Mouse (Mus musculus): ENCODE data around the gene Ghsr. TPM values are rescaled to one million over a fixed set of nuclear protein-coding genes. Genes with fewer than 3 reads are reported as not detected.

The Ghsr gene
- polyA plus RNA-seq, 1 experiment from 2014 or later, result 1.7 TPM

DNA sequence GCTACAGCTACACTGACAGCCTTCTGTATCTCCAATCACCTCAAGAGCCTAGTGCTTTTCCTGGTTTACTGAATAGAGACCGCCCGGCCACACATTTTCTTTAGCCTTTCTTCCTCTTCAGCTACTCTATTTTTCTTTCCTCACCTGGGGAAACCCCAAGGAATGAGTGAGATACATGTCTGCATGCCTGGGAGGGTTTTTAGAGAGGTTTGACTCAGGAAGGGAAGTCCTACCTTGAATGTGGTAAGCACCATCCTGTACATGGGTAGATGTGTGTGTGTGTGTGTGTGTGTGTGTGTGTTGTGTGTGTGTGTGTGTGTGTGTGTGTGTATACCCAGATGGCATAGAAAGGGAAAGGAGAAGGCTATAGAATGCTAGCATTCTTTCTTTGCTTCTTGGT lies 40.1 kb downstream of the Ghsr start:
- 94% methylated on average over 2 of the region's 2 CpGs for WGBS
- H3K9ac ChIP-seq (replicated peaks), result no peak overlapping the region
- H3K4me2 ChIP-seq, result no peak overlapping the region
- H3K4me3 ChIP-seq (replicated peaks), result no peak overlapping the region
- no peak for ATAC-seq (ENCODE audit: low FRiP score)
- no peaks in the 10 kb centered on the region for H3K27me3 ChIP-seq (replicated peaks)
- no peak overlapping the region for H3K27ac ChIP-seq (replicated peaks)
- no peaks in the 10 kb centered on the region for H3K4me1 ChIP-seq
- H3K9me3 ChIP-seq (replicated peaks), result no peaks in the 10 kb centered on the region
- H3K36me3 ChIP-seq, result no peaks in the 10 kb centered on the region

DNA sequence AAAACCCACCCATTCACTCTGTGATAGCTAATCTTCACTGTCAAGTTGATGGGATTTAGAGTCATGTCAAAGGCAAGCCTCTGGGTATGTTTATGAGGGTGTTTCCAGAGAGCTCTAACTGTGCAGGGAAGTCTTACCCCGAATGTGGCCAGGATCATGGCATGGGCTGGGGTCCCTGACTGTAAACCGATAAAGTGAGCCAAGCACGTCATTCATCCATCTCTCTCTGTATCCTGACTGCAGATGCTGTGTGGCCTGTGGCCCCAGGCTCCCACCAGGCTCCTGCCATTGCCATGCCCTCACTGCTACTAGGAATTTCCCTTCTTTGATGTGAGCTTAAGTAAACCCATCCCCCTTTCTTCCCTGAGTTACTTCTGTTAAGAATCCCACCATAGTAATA lies 42.4 kb downstream of the Ghsr start:
- Histone ChIP-seq H3K4me1 (no peaks in the 10 kb centered on the region), H3K27ac (replicated peaks) (no peak overlapping the region), H3K36me3 (no peaks in the 10 kb centered on the region), H3K9ac (replicated peaks) (no peak overlapping the region), H3K4me3 (replicated peaks) (no peak overlapping the region), H3K27me3 (replicated peaks) (no peaks in the 10 kb centered on the region), H3K9me3 (replicated peaks) (no peaks in the 10 kb centered on the region), H3K4me2 (no peak overlapping the region)
- no peak for ATAC-seq (ENCODE audit: low FRiP score)
- WGBS, result 74% methylated on average over 3 of the region's 3 CpGs

GRCm38 (mm10) chr3:27416786-27417185 lies 45.6 kb downstream of the Ghsr start:
- no peak overlapping the region for H3K4me2 ChIP-seq
- H3K36me3 ChIP-seq, result no peaks in the 10 kb centered on the region
- no peaks in the 10 kb centered on the region for H3K4me1 ChIP-seq
- 69% methylated on average over 10 of the region's 10 CpGs for WGBS
- H3K4me3 ChIP-seq (replicated peaks), result no peak overlapping the region
- ATAC-seq (ENCODE audit: low FRiP score), result no peak
- H3K27ac ChIP-seq (replicated peaks), result no peak overlapping the region
- no peaks in the 10 kb centered on the region for H3K9me3 ChIP-seq (replicated peaks)
- H3K9ac ChIP-seq (replicated peaks), result no peak overlapping the region
- no peaks in the 10 kb centered on the region for H3K27me3 ChIP-seq (replicated peaks)

DNA sequence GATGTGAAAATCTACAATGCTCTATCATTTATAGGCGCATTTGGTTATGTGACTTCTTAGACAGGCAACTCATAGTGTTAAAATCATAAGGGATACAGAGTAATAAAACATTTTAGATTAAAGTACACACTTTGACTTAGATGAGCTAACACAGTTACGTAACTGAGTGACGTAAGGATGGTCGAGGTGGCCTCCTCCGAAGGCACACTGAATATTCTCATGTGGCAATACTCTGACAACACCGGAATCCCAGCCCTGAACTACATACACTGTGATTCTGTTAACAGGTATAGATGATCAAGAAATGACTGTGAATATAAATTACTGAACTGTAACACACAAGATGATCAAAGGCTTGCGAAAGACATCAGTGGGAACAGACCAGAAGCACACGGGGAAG lies 47.5 kb downstream of the Ghsr start:
- H3K4me1 ChIP-seq, result no peaks in the 10 kb centered on the region
- 97% methylated on average over 8 of the region's 8 CpGs for WGBS
- H3K9me3 ChIP-seq (replicated peaks), result no peaks in the 10 kb centered on the region
- no peaks in the 10 kb centered on the region for H3K36me3 ChIP-seq
- no peak overlapping the region for H3K27ac ChIP-seq (replicated peaks)
- no peak overlapping the region for H3K4me2 ChIP-seq
- no peak overlapping the region for H3K9ac ChIP-seq (replicated peaks)
- H3K4me3 ChIP-seq (replicated peaks), result no peak overlapping the region
- H3K27me3 ChIP-seq (replicated peaks), result no peaks in the 10 kb centered on the region
- no peak for ATAC-seq (ENCODE audit: low FRiP score)

DNA sequence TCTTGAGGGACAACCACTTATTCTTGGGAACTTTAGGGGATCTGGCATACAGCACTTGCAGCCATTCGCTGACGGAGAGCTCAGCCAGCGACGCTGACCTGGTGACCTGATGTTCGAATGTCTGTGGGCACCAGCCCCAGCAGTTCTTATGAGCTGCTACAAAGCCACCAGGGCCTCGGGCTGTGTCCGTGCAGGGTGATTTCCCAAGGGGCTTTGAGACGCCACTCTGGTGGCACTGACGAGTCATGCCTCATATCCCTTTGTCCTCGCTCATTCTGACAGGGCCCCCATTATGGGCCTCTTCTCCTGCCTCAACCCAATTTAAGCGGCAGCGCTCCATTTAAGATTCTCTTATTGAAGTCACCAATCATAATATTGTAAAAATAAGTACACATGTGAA lies 50.8 kb downstream of the Ghsr start:
- WGBS, result 62% methylated on average over 12 of the region's 12 CpGs

DNA sequence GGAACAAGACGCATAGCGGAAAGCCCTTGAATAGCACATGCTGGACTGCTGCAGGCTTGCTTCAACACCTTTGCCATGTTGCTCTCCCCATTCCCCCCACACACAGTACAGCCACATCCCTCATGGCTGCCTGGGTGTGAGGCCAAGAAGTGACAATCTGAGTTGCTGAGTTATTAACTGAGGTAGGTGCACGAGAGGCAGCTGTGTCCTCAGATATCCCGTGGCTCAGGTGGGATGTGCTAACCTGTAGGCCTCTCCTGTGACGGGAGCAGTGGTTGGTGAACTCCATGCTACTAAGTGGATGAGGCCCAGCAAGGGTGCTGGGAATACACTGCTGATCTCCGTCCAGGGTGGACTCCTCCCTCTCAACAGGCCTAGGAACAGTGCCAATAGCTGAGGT lies 51.4 kb downstream of the Ghsr start:
- ATAC-seq (ENCODE audit: low FRiP score), result no peak
- H3K27me3 ChIP-seq (replicated peaks), result no peaks in the 10 kb centered on the region
- WGBS, result 87% methylated on average over 6 of the region's 6 CpGs
- H3K36me3 ChIP-seq, result no peaks in the 10 kb centered on the region
- H3K4me2 ChIP-seq, result no peak overlapping the region
- no peak overlapping the region for H3K9ac ChIP-seq (replicated peaks)
- H3K9me3 ChIP-seq (replicated peaks), result no peaks in the 10 kb centered on the region
- H3K4me1 ChIP-seq, result no peaks in the 10 kb centered on the region
- no peak overlapping the region for H3K4me3 ChIP-seq (replicated peaks)
- H3K27ac ChIP-seq (replicated peaks), result no peak overlapping the region

More for the DNA sequence above, 50.8 kb downstream of the Ghsr start:
- H3K27me3 ChIP-seq (replicated peaks), result no peaks in the 10 kb centered on the region
- no peak for ATAC-seq (ENCODE audit: low FRiP score)
- H3K4me2 ChIP-seq, result no peak overlapping the region
- H3K36me3 ChIP-seq, result no peaks in the 10 kb centered on the region
- no peaks in the 10 kb centered on the region for H3K9me3 ChIP-seq (replicated peaks)
- no peak overlapping the region for H3K27ac ChIP-seq (replicated peaks)
- no peak overlapping the region for H3K4me3 ChIP-seq (replicated peaks)
- H3K9ac ChIP-seq (replicated peaks), result no peak overlapping the region
- H3K4me1 ChIP-seq, result no peaks in the 10 kb centered on the region

GRCm38 (mm10) chr3:27424049-27424667 lies 53.0 kb downstream of the Ghsr start:
- WGBS, result 88% methylated on average over 11 of the region's 11 CpGs
- Histone ChIP-seq H3K27me3 (replicated peaks) (no peaks in the 10 kb centered on the region), H3K4me3 (replicated peaks) (no peak overlapping the region), H3K36me3 (0 out of 2 replicates have a peak, but pooled peaks cover 2% of the 10 kb centered on the region), H3K27ac (replicated peaks) (no peak overlapping the region), H3K9me3 (replicated peaks) (no peaks in the 10 kb centered on the region), H3K4me1 (no peaks in the 10 kb centered on the region), H3K4me2 (no peak overlapping the region), H3K9ac (replicated peaks) (no peak overlapping the region)
- ATAC-seq (ENCODE audit: low FRiP score), result no peak

GRCm38 (mm10) chr3:27427406-27427805 lies 56.3 kb downstream of the Ghsr start:
- Histone ChIP-seq H3K4me1 (peaks cover 5% of the 10 kb centered on the region; the same call in 1 of the 2 replicates), H3K27me3 (replicated peaks) (no peaks in the 10 kb centered on the region), H3K27ac (replicated peaks) (no peak overlapping the region), H3K4me3 (replicated peaks) (no peak overlapping the region), H3K9ac (replicated peaks) (no peak overlapping the region), H3K36me3 (0 out of 2 replicates have a peak, but pooled peaks cover 2% of the 10 kb centered on the region), H3K9me3 (replicated peaks) (no peaks in the 10 kb centered on the region), H3K4me2 (no peak overlapping the region)
- ATAC-seq (ENCODE audit: low FRiP score), result no peak
- WGBS, result 91% methylated on average over 6 of the region's 6 CpGs

Other genes starting within 250 kb of the Ghsr start
- gene Ect2, start 217.5 kb upstream of the Ghsr start, polyA plus RNA-seq (2015; fragmentation: Nextera tagmentation; extraction: Ambion mirVana), result 6.0 and 15.9 TPM in 2 replicates
- 16.3 and 19.3 TPM in 2 replicates for gene Nceh1, start 188.4 kb upstream of the Ghsr start, polyA plus RNA-seq (2015; fragmentation: Nextera tagmentation; extraction: Ambion mirVana)
- gene Tnfsf10, start 54.3 kb upstream of the Ghsr start, polyA plus RNA-seq (2015; fragmentation: Nextera tagmentation; extraction: Ambion mirVana), result 0.09 and 0.75 TPM in 2 replicates

All from neural tube, embryonic 15.5 days (tissue).